Mouse (Mus musculus) brain, embryonic 14.5 days (tissue): Measurements from ENCODE around the gene Kxd1.

Experiments used
- CTCF ChIP-seq: fragments of 200-500 bp; IDR thresholded peaks from 2 replicates; pipeline ENCODE4 v1.5.1; 2012; ENCODE audit warnings: inconsistent platforms, mild to moderate bottlenecking, moderate library complexity, borderline replicate concordance; ENCODE audit not compliant: insufficient read depth, insufficient read length; ENCODE audit errors: extremely low read depth
- POLR2A ChIP-seq: fragments of 200-500 bp; IDR thresholded peaks from 2 replicates; pipeline ENCODE4 v1.6.1; 2012; ENCODE audit warnings: mild to moderate bottlenecking, inconsistent platforms, borderline replicate concordance; ENCODE audit not compliant: poor library complexity, insufficient read depth, insufficient read length, severe bottlenecking; ENCODE audit errors: extremely low read depth

DNA sequence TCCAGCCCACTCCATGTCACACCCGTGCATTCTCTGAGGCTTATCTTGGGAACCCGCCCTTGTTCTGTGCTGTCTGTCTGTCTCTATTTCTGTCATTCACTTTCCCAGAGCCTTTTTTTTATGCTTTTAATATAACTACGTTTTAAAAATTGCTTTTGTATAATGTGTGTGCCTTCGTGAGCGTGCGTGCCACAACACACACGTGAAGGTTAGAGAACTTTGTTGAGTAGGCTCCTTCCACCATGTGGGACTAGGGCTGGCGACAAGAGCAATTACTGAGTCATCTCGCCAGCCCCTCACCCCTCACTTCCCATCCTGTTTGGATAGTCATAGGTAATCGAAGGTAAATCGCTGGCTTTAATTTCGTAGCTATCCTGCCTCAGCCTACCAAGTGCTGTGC is 25.2 kb downstream of the Kxd1 start:
- TF ChIP-seq CTCF (no peak), POLR2A (no peak)
